Mouse (Mus musculus): ENCODE data around the gene Ccdc105.

DNA sequence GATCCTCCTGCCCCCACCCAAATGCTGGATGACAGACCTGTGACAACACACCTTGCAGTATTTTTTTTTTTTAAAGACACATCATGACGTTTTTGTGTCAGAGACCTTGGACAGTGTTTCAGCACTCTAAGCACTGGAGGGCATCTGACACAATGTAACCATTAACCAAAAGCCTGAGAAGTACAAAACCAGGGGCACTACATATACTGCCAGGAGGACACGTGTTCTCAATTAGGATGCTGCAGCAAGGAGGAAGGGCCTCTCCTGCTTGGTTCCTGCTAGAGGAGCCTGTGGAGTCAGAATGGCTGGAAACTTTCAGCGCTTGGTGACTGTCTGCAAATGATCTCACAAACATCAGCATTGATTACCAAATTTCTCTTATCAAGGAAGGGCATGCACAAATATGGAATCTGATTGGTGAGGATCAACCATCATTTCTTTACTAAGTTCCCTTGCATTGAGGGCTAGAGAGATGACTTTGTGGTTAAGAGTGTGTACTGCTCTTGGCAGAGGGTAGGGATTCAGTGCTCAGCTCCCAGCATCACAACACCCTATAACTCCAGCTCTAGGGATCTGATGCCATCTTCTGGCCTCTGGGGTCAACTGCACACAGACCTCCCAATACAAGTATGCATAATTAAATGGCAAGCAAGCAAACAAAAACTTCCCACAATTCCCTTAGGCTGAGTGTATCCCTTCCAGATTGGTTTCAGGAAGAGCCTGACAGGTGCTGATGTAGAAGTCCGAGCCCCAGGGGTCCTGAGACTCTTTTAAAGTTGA is 7.2 kb downstream of the Ccdc105 start:
- TF ChIP-seq POLR2A (IDR thresholded peaks at IDR 0.05; ENCODE audit: low read depth, low read length) = no peak
- no peak for TF ChIP-seq CTCF (IDR thresholded peaks at IDR 0.05; ENCODE audit: extremely low read depth, insufficient read depth, insufficient read length, insufficient replicate concordance)
